Mouse (Mus musculus) CD4-positive, CD25-positive, alpha-beta regulatory T cell, adult 4 months (primary cell): Measurements from ENCODE around the gene Ube2l6. TPM values are rescaled to one million over a fixed set of nuclear protein-coding genes. Genes with fewer than 3 reads are reported as not detected.
A peak's percentile ranks its signal among the peaks of the same experiment; 100 is the strongest.
"Not testable (repeated sequence)": the region's sequence is repeated elsewhere in the genome, so short reads cannot be mapped to it uniquely, and the experiment has no call there.

Experiments used
- ATAC-seq: one replicate; pipeline ENCODE4 v1.8.0; 2017
- polyA plus RNA-seq, 2 experiments: library from polyadenylated mRNA; unstranded; fragments of 100-300 nt; shearing (Covaris generic); gene quantifications; one replicate each; pipeline ENCODE4 v1.2.1; 2017

The Ube2l6 gene
- polyA plus RNA-seq, 2 experiments from 2014 or later = 89.3 to 121 TPM

DNA sequence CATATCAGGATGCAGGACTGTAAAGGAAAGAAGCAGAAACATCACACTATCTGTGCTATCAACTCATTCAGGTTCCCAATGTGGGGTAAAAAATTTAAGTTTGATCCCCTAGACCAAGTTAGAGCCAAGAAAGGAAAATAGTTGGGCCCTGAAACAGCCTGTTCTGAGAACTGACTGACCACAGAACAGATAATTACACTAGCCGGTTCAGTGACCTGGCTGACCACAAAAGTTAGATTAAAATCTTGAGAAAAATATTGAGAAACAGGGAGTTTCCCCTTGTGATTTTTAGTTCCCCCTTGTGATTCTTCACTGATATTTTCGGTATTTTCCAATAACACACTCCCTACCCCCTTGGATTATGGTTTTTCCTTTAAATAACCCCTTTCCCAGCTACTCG lies 4.8 kb upstream of the Ube2l6 start:
- ATAC-seq = no peak

DNA sequence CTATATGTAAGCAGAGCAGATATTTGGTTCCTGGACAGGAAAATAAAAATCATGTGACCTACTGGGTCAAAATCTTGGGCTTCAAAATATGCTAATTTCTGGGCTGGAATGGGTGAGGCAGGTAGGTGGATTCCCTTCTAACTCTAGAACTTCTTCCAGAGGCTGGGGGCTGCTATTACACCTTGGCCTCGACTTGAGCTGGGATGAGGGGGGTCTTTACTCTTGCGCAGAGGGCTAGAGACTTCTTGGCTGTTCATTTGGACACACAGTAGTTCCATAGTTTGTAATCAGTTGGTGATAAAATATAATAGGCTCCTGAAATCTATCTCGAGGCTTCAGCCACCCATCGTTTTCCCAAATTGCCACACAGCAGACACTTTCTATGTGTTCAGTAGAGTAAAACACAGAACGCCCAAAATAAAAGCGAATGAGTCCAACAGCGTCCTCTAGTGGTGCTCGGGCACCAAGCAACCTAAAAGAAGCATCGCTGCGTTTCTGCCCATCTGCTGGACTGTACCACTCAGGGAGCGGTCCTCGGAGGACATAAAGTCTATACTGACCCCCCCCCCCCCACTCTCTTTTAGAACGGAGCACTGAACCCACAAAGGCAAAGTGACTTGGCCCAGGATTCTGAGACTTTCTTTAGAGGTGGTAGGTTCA lies 665 bp upstream of the Ube2l6 start:
- ATAC-seq = peak; percentile 58

DNA sequence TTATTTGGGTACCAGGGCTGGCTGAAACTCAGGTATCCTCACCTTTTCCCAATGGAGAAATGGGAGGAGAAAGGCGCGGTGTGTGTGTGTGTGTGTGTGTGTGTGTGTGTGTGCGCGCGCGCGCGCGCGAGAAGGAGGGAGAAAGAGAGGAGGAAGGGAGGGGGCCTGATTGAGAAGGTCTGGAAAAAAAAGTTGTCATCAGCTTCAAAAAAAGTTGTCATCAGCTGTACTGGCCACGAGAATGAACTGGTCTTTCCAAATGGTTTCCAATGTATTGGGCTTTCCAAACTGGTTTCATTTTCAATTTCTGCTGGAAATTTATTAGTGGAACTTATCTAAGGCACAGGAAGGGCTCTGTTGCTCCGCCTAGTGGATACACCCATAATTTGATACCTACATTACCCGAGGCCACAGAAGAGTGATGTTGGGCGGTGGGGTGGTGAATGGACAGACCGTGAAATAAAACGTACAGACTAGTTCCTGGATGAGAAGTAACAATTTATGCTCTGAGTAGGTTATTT lies 473 bp downstream of the Ube2l6 start:
- peak; percentile 86 for ATAC-seq

DNA sequence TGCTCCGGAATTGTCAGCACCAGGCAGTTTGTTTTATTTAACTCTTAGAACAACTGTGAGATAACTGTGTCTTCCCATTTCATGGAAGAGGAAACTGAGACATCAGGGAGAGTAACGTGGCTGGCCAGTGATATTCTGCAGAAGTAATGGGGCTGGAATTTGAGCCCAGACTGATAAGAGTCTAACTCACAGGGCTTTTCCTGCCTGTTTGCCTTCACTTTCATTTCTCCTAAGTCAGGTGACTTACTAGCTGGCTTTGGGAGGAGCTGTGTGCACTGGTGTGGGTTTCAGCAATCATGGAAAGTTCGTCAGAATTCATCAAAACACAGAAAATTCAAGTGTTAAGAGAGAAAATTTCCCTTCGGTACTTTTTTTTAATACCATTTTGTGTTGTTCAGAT lies 1.7 kb downstream of the Ube2l6 start:
- no peak for ATAC-seq

DNA sequence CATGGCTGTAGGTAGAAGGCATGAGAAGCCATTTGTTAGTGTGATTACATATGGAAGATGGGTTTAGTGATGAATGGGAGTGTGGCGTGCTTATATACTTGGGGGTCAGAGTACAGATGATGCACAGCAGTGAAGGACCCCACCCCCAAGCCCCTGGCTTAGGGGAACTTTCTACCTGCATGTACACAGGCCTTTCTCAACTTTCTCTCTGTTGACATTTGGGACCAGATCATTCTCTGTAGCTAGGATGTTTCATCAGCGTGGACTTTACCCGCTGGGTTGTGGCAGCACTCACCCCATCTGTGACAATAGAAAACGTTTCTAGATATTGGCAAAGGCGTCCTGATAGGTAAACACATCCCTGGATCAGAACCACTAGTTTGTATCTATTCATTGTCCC lies 2.6 kb downstream of the Ube2l6 start:
- ATAC-seq = not testable (repeated sequence)

DNA sequence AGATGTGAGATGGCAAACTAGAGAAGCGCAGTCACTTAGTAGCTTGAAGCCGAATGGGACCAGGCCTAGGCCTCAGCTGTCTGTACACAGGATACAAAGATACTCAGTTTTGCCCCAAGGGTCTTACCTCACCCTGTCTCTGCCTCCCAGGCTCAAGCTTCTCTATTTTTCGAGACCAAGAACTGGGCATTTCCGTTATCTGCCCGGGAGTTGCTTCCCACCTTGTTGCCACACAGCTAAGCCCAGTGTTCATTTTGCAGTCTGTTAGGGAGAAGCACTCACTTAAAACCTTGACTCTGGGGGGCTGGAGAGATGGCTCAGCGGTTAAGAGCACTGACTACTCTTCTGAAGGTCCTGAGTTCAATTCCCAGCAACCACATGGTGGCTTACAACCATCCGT lies 5.3 kb downstream of the Ube2l6 start:
- ATAC-seq = no peak

DNA sequence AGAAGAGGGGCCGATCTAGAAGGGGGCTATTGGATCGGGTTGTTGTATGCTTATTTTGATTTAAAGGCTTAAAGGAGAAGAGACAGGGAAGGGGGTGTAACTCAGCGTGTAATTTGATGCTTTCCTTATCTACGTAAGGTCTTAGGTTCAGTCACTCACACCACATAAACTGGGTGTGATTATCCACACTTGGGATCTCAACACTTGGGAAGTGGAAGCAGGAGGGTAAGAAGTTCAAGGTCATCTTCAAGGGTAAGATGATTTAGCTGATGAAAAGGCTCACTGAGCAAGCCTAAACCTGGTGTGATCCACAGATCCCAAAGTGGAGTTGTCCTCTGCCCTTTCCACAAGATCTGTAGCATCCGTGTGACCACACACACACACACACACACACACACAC lies 7.9 kb downstream of the Ube2l6 start:
- no peak for ATAC-seq

DNA sequence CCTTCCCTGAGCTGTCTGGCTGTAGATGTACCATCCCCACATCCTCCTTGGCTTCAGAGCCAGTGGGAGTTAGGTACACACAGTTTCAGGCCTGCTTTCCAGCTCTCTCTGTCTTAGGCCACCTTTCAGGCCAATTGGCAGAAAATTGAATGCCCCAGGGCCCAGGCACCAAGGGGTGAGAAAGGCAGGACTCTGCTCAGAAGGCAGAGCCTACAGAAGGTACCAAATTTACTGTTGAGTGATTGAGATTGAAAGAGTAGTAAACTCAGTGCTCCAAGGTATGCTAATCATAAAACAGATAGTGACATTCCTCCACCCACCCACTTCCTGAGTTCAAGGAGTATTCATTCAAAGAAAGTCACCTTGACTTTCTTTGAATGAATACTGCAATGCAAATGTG lies 10.7 kb downstream of the Ube2l6 start:
- ATAC-seq = no peak

DNA sequence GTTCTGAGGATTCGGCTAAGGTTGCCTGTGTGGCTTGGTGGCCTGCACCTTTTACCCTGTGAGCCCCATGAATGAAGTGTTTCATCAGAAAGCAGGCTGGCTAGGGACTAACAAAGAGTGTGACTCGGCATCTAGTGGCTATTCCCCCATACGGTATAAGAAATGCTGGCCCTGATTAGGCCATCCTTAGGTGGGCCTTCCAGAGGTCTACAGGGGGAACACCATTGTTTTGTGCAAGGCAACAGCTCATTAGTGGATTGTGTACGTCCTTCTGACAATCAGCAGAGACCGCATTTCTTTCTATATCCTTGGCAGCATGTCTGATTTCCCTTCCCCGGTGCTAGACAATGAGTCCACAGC lies 11.9 kb downstream of the Ube2l6 start:
- ATAC-seq = no peak

DNA sequence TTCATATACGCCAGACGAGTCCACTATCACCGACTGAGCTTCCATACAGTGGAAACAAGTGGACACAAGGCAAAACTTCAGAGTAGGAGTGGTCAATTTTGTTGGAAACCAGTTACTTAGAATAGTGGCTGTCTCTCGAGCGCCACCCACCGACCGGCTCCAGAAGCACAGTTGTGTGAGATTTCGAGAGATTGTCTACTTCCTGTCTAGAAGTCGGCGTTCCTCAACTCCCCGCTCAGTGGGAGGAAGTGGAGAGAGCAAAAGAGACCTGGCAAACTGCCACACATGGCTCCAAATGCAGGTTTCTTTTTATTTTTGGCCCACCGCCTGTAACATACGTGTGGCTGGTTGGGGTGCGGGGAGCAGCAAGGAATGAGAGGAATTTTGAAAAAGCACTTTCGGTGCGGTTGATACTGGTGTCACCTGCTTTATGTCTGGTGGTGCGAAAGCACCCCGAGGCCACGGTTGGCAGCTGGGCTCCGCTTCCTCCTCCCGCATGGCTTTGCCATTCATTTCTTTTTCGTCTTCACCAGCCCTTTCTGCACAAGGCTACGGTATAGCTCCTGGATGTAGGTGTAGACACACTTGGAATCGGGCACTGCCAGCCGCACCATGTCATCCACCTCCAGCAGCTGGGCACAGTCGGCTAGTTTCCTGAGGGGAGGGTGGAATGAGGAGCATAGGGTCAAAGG lies 12.4 kb downstream of the Ube2l6 start:
- peak; percentile 97 for ATAC-seq

DNA sequence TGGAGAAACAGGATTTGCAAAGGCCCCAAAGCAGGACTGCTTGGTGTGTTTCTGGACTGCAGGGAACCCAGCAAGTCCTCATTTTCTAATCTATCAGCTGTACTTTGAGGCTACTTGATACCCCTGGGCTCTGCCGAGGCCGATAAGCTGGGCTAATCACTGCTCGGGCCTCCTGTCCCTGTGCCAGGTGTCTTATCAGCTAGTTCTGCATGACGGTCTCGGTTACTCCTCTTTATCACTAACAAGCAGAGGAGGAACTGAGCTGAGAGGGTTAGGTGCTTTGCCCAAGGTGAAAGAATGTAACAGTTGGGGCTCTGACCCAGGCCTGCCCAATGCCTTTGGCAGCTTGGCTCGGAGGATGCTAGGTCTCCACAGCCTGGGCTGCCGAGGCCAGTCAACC lies 13.3 kb downstream of the Ube2l6 start:
- ATAC-seq = no peak

DNA sequence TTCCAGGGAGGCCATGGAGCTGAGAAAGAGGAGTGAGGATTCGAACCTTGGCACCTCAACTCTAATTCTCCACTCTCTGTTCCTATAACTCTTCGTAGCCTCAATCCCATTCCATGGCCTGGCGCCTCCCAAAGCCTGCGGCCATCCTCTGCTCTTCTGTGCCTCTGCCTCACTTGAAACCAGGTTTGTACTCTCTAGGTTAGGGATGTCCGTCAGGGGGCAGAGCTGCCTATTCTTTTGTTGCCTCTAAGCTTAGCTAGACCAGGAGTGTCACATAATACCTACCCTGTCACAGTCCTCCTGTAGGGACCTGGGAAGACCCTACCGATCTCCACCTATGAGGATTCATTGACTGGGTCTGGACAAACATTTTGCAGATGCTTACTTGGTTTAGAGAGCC lies 14.0 kb downstream of the Ube2l6 start:
- no peak for ATAC-seq

DNA sequence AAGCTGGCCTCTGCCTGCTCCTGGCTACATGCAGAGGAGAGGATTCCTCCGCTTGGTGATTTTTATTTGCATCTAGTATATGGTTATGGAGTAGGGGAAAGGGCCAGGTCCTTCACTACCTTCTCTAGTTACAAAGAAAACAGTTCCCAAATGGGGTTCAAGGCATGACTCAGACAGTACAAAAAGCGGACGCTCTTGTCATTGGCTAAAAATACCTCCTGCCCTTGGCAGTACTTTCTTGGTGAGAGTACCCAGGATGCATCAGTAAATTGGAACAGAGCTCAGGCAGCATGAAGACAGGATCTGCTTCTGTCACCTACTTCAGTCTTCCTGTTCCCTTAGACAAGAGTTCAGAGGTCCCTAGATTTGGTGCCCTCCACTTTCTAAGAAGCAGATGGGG lies 21.2 kb downstream of the Ube2l6 start:
- ATAC-seq = no peak

DNA sequence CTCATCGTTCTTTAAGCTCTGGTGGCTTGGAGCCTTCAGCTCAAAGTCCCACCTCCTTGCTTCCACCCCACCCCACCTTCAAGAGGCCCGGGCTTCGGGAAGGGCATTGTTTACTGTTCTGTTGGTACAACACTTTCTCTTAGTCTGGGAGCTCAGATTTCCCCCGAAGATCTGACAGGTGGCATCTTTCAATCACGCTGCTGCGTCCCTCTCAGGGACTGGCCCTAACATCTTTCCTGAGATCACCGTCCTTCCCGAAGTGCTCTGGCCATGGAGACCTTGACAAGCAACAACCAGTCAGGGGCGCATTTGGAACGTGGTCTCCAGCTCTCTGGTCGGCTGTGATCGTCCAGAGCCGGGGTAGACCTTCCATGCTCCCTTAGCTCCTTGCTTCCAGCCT lies 23.9 kb downstream of the Ube2l6 start, which contains the start of gene Smtnl1:
Smtnl1 (minus strand) TSS at position 101 of the 400 bp plus-strand sequence.
- no peak for ATAC-seq

DNA sequence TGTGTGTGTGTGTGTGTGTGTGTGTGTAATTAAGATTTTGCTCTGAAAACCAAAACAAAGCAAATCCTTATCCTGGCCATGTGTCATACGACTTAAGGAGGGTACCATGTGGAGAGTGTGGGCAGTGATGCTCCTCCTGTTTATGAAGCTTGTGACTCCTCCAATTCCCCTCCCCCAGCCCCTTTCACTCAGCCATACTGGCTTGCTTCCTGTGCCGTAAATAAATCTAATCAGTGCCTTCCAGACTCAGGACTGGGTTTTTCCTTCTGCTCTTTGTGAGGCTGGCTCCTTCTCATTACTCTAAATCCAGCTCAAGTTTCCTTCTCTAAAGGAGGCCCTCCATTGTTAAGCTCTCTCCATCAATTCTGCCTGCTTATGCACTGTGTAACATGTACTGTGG lies 24.6 kb downstream of the Ube2l6 start:
- ATAC-seq = no peak

DNA sequence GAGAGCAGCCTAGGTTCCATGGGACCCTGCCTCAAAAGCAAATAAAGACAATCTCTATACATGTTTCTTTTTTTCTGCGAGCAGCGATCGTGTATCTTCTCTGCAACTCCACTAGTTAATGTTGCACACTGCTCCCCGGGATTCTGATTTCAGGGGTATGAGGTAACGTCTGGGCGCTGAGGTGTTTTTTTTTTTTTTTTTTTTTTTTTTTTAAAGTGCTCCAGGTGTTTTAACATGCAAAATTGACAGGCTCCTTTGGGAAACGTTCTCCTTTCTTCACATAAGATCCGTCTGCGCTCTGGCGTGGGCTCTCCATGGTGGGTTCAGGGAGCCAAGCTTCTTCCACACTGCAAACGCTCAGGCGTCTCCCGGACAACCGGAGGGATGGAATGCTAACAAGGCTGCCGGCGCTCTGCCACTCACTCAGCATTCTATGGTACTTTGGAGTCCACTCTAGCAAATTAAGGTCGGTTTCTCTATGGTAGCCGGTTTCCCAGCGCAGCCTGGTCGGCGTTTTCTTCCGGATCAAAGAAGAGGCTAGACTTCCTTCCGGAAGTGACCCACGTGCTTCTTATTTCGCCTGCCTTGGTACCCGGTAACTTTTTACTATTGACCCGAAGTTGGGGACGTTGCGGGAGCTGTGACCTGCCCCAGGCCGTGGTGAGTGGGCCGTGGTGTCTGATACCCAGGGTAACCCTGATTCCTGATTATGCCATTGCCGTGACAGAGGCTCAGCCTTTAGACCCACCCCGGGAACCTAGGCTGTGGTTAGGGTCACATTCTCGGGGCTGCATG lies 28.1 kb downstream of the Ube2l6 start, which contains the start of gene Timm10:
Timm10 (plus strand) TSS at position 510 of the 795 bp plus-strand sequence.
- ATAC-seq = peak; percentile 86

DNA sequence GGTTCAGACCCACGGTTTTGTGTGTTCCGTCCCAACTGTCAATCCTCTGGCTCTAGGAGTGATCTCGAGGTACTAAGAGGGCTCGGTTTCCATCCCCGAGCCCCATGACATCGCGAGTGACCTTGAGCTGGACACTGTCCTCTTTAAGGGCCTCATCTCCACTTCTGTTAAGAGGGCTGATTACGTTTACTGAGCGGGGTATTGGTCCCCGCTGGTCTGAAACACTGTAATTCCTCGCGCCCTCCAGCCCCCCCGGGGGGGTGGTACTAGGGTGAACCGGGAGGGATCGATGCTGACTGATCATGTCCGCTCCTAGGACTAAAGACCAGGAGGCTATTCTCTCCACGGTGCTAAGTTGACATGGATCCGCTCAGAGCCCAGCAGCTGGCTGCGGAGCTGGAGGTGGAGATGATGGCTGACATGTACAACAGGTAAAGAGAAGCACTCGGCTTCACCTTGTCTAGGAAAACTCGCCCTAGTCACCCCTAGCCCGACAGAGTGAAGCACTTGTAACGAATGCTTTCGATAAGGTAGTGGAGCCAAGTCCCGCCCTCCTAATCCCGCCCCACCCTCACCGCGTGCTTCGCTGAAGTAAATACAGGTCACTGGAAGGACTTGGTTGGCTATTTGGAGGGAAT lies 28.8 kb downstream of the Ube2l6 start:
- ATAC-seq = no peak

DNA sequence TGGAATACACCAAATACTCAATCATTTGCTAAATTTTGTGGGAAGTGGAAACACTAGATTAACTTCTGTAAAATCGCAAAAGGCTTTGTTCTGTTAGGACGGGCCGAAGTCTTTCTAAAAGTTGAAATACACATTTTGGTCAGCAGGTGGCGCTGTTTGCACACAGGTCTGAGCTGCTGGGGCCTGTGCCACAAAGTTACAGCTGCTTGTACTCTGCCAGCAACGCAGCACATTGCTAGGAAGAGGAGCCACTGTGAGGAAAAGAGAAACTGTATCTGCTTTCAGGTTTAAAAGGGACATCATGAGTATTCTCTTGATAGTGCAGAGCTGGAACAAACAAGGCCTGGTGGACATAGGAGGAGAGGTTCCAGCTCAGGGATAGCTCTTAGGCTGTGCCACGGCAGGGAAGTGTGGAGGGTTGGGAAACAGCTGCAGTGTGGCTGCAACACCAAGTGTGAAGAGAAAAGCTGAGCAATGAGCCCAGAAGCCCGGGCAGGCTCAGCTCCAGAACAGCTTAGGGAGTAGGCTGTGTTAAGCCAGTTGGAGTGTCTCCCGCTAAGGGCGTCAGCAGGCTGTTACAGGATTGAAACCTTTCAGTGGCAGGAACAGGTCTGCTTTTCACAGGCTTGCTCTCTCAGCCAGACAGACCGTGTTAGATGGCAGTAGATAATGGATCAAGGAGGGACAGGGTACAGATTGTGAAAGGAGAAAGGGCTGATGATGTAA lies 33.2 kb downstream of the Ube2l6 start:
- ATAC-seq = peak; percentile 68

DNA sequence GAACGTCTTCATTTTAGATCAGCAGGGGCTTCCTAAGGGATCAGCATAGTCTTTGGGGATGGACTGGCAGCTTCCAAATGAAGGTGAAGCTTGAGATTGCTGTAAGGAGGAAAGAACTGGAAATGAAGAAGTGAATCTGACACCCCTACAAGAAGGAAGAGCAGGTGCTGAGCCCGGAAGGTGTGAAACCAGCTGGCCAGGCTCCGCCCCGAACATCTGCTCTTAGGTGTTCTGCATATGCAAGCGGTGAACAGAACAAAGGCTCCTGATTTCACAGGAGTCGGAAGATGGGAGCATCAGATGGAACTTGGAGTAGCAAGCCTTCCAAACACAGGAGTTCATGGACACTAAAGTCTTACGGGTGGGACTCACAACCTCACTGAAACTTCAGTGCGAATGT lies 38.5 kb downstream of the Ube2l6 start:
- ATAC-seq = no peak

DNA sequence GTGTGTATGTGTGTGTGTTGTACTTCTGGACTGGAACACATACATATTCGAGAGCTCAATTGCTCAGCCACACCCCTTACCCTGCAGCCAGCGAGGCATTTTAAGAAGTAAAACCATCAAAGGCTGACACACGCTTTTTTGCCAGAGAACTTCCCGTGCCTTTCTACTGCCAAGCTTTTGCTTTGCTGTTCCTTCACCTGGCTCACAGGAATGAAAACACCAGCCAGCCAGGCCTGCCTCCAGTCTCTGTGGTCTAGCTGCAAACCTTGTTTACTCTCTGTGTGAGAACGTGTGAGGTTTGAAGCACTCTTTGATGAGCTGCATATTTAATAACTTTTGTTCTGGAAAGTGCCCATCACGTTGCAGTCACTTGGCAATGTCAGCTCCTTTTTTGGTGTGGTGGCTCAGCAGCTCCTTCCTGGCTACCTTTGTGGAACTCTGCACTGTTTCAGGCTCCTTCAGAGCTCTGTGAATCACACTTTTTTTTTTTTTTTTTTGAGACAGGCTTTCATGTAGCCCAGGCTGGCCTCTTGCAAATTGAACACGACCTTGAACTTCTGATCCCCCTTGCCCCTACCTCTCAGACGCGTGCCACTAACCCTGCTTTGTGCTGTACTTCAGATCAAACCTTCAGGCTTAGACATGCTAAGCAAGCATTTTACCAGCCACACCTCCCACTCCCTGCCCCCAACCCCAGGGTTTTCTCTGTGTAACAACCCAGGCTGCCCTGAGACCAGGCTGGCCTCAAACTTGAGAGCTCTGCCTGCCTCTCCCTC lies 39.4 kb downstream of the Ube2l6 start:
- peak; percentile 38 for ATAC-seq

DNA sequence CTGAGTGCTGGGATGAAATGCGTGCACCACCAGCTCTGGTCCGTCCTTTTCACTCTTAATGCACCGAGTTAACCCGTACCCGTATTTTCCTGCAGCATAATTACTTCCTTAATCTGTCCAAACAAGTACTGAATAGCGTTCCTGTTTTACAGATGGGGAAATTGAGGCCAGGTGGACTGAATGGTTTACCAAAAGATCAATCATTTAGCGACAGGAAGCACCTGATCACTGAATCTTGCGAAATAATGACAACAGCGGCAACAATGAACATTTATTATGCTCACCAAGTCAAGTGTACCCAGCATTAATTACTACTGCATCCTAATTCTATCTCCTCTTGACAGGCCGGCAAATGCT lies 39.9 kb downstream of the Ube2l6 start, which contains the start of gene Slc43a1:
Slc43a1 (plus strand) TSS at position 258 of the 357 bp plus-strand sequence.
- ATAC-seq = no peak
